Comparison of ENCODE assay signal across 8 mouse cellular contexts in the genomic region with DNA sequence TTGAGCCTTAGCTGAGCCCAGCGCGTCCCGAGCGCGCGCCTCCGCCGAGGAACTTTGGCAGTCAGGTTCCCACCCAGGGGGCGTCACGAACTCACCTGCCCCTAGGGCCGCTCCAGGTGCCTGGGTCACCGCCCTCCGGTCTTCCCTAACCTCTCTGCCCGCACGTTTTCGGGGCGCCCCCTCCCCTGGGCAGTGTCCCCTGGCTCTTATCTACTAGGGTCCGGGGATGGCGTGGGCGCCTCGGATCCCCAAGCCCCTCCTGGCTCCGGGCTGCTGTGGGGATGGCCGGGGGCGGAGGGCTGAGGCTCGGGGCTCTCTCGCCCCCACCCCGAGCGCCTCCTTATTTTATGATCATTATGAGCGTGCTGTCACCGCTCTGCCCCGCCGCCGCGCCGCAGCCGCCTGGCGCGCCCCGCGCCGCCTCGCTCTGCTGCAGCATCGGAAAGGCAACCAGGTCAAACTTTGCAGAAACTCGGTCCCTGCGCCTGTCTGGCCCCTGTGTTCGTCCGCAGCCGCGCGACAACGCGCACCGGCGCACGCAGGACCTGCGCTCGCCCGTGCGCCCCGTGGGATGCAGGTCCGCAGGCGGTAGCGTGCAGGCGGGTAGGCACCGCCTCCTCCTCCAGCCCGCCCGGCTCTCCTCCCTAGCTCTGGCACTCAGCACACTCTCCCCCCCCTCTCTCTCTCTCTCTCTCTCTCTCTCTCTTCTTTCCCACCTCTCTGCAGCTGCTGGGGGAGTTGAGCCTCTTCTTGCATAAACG. TPM values are rescaled to one million over a fixed set of nuclear protein-coding genes. Genes with fewer than 3 reads are reported as not detected.
A peak's percentile ranks its signal among the peaks of the same experiment; 100 is the strongest.
DNase-seq lines count a peak whose midpoint lies in the region; ATAC-seq and TF ChIP-seq lines count a peak whose summit lies in the region.

A gene (minus strand): TSS at position 747 of the 761 bp plus-strand sequence.

- H3K9me3 ChIP-seq in forebrain, embryonic 14.5 days (replicated peaks; ENCODE audit: control insufficient read depth, low read length): no peaks in the 10 kb centered on the region
- H3K9me3 ChIP-seq in liver, embryonic 14.5 days (ENCODE audit: control insufficient read depth, low read length): no peaks in the 10 kb centered on the region

- TF ChIP-seq CTCF in liver, embryonic 14.5 days (IDR thresholded peaks at IDR 0.05; ENCODE audit: low read depth): no peak

- ATAC-seq in forebrain, embryonic 14.5 days: peak; percentile 89
- peak; percentile 25 to 27 for ATAC-seq in hematopoietic stem cell, adult 5-6 weeks (replicated peaks in 1 of 2; ENCODE audit: insufficient read depth in 1 of 2, low FRiP score in 2 of 2, low TSS enrichment in 1 of 2, low read depth in 1 of 2, poor library complexity in 2 of 2, severe bottlenecking in 2 of 2)
- ATAC-seq in liver, embryonic 14.5 days (ENCODE audit: insufficient read depth): peak; percentile 50

- H3K36me3 ChIP-seq in forebrain, embryonic 14.5 days (ENCODE audit: control insufficient read depth, insufficient read depth, low read length): no peaks in the 10 kb centered on the region
- peaks cover 10% of the 10 kb centered on the region; the same call in 1 of the 2 replicates for H3K36me3 ChIP-seq in liver, embryonic 14.5 days (replicated peaks; ENCODE audit: control insufficient read depth, insufficient read depth, low read depth)

- DNase-seq in cerebellum, adult 18-20 months: peak; percentile 46 to 55
- no peak for DNase-seq in cerebellum, adult 11-12 months
- DNase-seq in brain, adult 2 months (ENCODE audit: low read depth, low spot score): peak; percentile 86
- peak; percentile 81 for DNase-seq in forebrain, embryonic 14.5 days (ENCODE audit: low spot score)
- peak; percentile 43 to 50 (median 49) for DNase-seq in liver, embryonic 14.5 days (ENCODE audit: low read depth in 3 of 3, low spot score in 3 of 3)
- DNase-seq in retina, embryonic 14.5 days (ENCODE audit: low spot score): peak; percentile 60
- DNase-seq in thymus, postnatal 4 days: peak; percentile 82

- WGBS in forebrain, embryonic 14.5 days: under 1% methylated on average over 64 of the region's 68 CpGs
- WGBS in liver, embryonic 14.5 days (ENCODE audit: insufficient replicate concordance): under 1% methylated on average over 68 of the region's 68 CpGs

- peak within 1 kb of the TSS; percentile 97 for H3K4me2 ChIP-seq in forebrain, embryonic 14.5 days (ENCODE audit: low read length)
- peak within 1 kb of the TSS; percentile 90 for H3K4me2 ChIP-seq in liver, embryonic 14.5 days (ENCODE audit: low read depth)

- no peak for TF ChIP-seq EP300 in liver, embryonic 14.5 days (IDR thresholded peaks at IDR 0.05; ENCODE audit: low read depth)

- H3K4me1 ChIP-seq in forebrain, embryonic 14.5 days (ENCODE audit: control insufficient read depth, insufficient read depth, low read length): peaks cover 15% of the 10 kb centered on the region
- H3K4me1 ChIP-seq in liver, embryonic 14.5 days (replicated peaks; ENCODE audit: control insufficient read depth in 2 of 2, insufficient read depth in 2 of 2, low read length in 1 of 2): peaks cover 27 to 35% of the 10 kb centered on the region in 2 experiments

- H3K27me3 ChIP-seq in forebrain, embryonic 14.5 days (replicated peaks; ENCODE audit: control insufficient read depth, insufficient read depth, low read length): peaks cover 58% of the 10 kb centered on the region
- peaks cover 13% of the 10 kb centered on the region for H3K27me3 ChIP-seq in liver, embryonic 14.5 days (ENCODE audit: control insufficient read depth, insufficient read depth, low read length)

- H3K27ac ChIP-seq in forebrain, embryonic 14.5 days (ENCODE audit: low read depth, low read length): no peak within 1 kb of the TSS
- peak within 1 kb of the TSS; percentile 96 for H3K27ac ChIP-seq in liver, embryonic 14.5 days

- H3K9ac ChIP-seq in forebrain, embryonic 14.5 days (ENCODE audit: low read length): peak within 1 kb of the TSS; percentile 59
- H3K9ac ChIP-seq in liver, embryonic 14.5 days (replicated peaks): peak within 1 kb of the TSS; percentile 78

- H3K4me3 ChIP-seq in forebrain, embryonic 14.5 days (ENCODE audit: low read depth, low read length): peak within 1 kb of the TSS; percentile 57
- H3K4me3 ChIP-seq in liver, embryonic 14.5 days (ENCODE audit: insufficient read depth in 1 of 2, low read depth in 2 of 2, low read length in 2 of 2): peak within 1 kb of the TSS; percentile 74 to 92

RNA-seq across cellular contexts. Expression of the gene that starts here (rescaled TPM):
- polyA plus RNA-seq in forebrain, embryonic 14.5 days (2014; fragmentation: Nextera tagmentation; extraction: Ambion mirVana): 0.34 and 0.66 TPM in 2 replicates
- total RNA-seq in hematopoietic stem cell, adult 5-6 weeks (2017): 12.3 and 12.9 TPM in 2 replicates
- 7.8 and 8.9 TPM in 2 replicates for polyA plus RNA-seq in liver, embryonic 14.5 days (2012; rRNA removed)
- polyA plus RNA-seq in liver, embryonic 14.5 days (2014; fragmentation: Nextera tagmentation; extraction: Ambion mirVana): 9.8 and 12.5 TPM in 2 replicates

Comparison
In these comparisons a context has a peak if more than half of its experiments do, and no peak if none do; other contexts are left out.
1. Peak in DNase-seq, ATAC-seq, H3K4me3 ChIP-seq, H3K9ac ChIP-seq and H3K4me2 ChIP-seq in forebrain, embryonic 14.5 days; RNA of the gene not detected or under 1 TPM.
2. ATAC-seq: peak in every context shown above with its lines; median percentile 89 in forebrain, embryonic 14.5 days; 50 in liver, embryonic 14.5 days; 26 in hematopoietic stem cell, adult 5-6 weeks.